Mouse (Mus musculus) CD4-positive naive resting alpha-beta T cell, adult 76 days (primary cell): ENCODE results near the gene Psmc5. TPM values are rescaled to one million over a fixed set of nuclear protein-coding genes. Genes with fewer than 3 reads are reported as not detected.

ENCODE experiments used
- total RNA-seq: library from RNA; stranded (reverse); gene quantifications from one replicate; pipeline ENCODE4 v1.2.4, GENCODE M21; 2023

Gene Psmc5
- total RNA-seq, result 50.6 TPM

DNA sequence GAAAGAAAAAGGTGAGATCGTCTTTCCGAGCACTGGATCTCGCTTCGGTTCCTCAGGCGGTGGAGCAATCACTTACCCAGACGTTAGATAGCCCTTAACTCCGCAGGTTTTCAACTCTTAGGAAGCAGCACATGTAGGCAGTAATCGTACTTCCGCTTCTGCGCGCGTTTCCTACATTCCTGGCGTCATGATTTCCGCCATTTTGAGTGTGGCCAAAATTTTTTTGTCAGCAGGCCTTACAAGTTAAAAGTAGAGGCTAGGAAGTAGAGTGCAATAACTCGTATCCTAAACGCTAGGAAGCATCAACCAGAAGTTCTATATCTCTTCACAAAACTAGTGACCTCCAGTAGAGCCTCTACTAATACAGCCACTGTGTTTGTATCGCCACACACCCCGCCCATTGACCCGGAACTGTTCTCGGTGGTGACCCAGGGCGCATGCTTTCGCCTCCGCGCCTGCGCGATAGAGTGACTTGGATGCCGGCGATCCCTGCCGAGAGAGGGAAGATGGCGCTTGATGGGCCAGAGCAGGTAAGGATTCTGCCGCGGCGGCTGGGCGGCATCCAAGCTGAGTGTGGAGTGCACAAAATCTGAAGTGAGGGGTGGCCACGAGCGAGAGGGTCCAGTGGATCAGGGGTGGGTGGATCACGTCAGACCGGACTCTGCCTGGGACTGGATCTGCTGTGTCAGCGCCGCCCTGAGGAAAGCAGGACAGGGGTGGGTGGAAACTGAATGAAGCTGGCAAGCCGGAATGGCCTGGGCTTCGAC is at the start of gene Psmc5, which contains the start of gene Ftsj3:
Gene Psmc5 (plus strand): TSS at position 470 of the 767 bp plus-strand sequence.
Gene Ftsj3 (minus strand): TSS at position 395 of the 767 bp plus-strand sequence.

DNA sequence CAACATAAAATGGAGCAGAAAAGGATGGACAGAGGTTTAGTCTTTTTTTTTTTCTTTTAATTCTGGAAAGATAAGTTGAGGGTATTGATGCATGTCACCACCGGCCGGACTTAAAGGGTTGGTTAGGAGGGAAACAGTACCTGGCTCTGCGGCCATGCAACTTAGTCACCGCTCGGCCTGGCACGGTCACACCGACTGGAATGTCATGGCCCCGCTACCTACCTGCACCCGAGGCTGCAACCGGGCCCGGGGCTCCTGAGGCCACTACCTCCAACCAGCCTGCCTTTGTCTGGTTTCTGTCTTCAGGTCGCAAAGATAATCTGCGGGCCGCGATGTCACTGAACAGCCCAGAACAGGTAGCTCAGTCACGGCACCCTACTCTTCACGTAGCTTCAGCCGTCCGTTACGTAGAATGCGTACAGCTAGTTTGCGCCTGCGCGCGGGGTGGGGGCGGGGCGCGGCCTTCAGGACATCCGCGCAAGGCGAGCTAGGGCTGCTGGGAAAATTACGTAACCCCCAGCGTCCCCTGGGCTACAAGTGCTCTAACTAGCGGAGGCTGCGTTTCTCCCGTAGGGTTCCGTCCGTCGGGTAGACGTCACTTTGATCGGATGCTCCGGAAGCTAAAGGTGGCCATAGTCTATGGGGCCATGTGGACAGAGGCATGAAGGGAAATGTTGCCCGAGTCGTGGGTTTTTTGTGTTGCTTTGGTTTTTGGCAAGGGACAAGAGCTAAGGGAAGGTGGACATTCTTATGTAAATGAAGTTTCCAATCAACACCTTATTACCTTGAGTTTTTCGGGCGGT is 39.8 kb upstream of the Psmc5 start, which contains the start of gene Ccdc47:
Gene Ccdc47 (minus strand): TSS at position 418 of the 803 bp plus-strand sequence.

DNA sequence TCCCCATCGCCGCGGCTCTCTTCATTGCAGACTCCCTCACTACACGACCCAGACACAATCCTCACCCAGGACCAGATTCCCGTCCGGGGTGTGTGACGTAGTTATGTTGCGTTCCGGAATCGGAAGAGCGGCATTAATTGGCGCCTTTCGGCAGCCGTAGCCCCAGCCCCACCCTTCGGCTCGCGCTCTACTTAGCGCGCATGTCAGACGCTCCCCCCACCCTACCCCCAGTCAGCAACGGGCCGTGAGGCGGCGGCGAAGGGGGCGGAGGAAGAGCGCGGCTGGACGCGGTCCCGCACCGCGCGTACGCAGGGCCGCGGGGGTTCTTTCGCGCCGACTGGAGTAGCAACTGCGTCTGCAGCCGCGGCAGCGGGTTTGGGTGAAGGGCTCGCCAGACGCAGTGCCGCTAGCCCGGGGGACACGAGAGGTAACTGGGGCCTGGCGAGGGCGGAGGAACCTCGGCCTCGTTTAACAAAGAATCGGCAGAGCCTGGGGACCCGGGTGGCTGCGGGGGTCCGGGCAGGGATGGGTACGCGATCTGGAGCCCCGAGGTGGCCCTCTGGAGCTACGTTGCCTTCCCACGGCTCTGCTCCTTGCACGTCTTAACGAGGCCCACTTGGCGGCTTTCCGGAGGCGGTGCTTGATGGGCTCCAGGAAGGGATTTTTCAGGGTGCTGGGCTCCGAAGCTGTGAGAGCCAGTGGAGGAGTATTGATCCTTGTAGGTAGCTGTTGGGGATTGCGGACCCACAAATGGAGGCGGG is 39.0 kb upstream of the Psmc5 start, which contains the start of gene Ddx42:
Gene Ddx42 (plus strand): TSS at position 197 of the 761 bp plus-strand sequence.

DNA sequence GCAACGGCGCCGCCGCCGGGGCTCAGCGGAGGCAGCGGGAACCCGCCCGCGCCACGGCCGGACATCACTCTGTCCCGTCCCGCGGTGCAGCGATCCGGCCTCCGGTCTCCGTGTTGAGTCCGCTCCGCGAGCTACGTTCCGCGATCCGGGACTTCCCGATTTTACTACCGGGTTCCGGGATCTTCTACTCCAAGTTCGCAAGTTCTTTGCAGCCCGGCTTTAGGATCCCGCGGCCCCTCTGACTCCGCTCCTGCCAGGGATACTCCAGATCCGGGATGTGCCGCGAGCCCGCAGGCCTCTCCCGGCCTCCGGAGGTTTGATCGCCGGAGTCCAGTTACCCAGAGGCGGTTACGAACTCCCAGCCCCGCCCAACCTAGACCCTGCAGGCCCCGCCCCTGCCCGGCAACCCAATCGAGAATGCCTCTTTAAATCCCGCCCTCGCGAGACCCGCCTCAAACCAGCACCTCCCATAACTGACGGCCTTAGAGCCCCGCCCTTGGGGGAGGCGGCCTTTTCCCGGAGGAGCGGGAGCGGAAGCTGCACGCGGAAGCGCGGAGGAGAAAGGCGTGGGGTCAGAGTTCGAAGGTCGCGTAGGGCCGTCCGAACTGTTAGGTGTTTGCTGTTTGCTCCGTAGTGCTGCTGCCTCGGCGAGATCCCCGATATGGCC is 16.8 kb downstream of the Psmc5 start, which contains the start of gene Smarcd2:
Gene Smarcd2 (minus strand): TSS at position 329 of the 667 bp plus-strand sequence.

DNA sequence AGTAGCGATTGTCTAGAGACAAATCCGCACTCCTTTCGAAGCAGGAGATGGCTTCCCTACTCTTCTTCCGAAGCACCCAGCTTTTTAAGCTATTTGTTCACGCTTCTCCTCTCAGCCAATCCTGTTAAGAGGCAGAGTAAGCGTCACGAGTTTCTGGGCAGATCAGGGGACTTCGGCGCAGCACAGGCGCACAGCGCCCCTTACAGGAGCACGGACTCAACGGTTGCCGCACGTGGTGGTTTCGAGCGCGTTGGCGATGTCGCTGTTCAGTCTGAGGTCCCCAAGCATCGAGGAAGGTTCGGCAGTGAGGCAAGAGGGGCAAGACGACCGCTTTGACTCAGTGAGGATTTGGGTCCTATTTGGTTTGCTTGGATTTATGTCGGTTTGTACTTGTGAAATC is 20.5 kb downstream of the Psmc5 start, which contains the start of gene Tcam1:
Gene Tcam1 (plus strand): TSS at position 219 of the 400 bp plus-strand sequence.

DNA sequence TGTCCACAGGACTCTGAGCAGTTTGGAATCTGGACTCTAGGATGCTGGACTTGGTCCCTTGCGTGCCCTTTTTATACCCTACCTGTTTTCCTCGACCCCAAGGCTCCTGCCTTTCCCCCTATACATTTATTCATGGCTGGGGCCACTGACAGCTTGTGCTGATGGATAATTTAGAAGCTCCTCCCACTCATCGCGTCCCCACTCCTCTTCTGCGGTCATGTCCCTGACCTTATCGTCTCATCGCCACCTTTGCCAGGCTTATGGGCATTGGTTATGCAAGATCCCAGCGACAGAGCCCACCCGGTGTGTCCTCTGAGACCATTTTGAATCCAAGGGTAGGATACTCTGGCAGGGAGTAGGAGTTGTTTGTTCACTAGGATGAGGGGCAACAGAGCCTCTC is 45.8 kb downstream of the Psmc5 start, which contains the start of gene Gh:
Gene Gh (minus strand): TSS at position 101 of the 400 bp plus-strand sequence.

Other genes starting within 250 kb of the Psmc5 start
- 0.38 TPM for gene Kcnh6, start 248.0 kb upstream of the Psmc5 start, total RNA-seq
- gene Dcaf7, start 219.3 kb upstream of the Psmc5 start, total RNA-seq, result 62.4 TPM
- 6.7 TPM for gene Taco1, start 190.1 kb upstream of the Psmc5 start, total RNA-seq
- gene Map3k3, start 171.5 kb upstream of the Psmc5 start, total RNA-seq, result 162 TPM
- 10.1 TPM for gene Gm10840, start 95.3 kb upstream of the Psmc5 start, total RNA-seq
- gene Limd2, start 95.3 kb upstream of the Psmc5 start, total RNA-seq, result 704 TPM
- gene Strada, start 54.0 kb upstream of the Psmc5 start, total RNA-seq, result 27.3 TPM
- 40.0 TPM for gene Ccdc47, start 39.8 kb upstream of the Psmc5 start, total RNA-seq
- gene Ddx42, start 39.2 kb upstream of the Psmc5 start, total RNA-seq, result 82.3 TPM
- 73.6 TPM for gene Ftsj3, start 75 bp upstream of the Psmc5 start, total RNA-seq
- 96.8 TPM for gene Smarcd2, start 16.8 kb downstream of the Psmc5 start, total RNA-seq
- not detected for gene Tcam1, start 20.5 kb downstream of the Psmc5 start, total RNA-seq
- gene Gh, start 45.7 kb downstream of the Psmc5 start, total RNA-seq, result not detected
- 73.1 TPM for gene Cd79b, start 58.6 kb downstream of the Psmc5 start, total RNA-seq
- gene Scn4a, start 97.1 kb downstream of the Psmc5 start, total RNA-seq, result 1.5 TPM
- gene Prr29, start 109.3 kb downstream of the Psmc5 start, total RNA-seq, result not detected
- gene Icam2, start 131.9 kb downstream of the Psmc5 start, total RNA-seq, result 64.7 TPM
- 19.5 TPM for gene Ern1, start 231.7 kb downstream of the Psmc5 start, total RNA-seq